Mouse (Mus musculus) hindlimb bud, embryonic 11.5 days (tissue): ENCODE data around the gene Tmed2.
A peak's percentile ranks its signal among the peaks of the same experiment; 100 is the strongest.
"Not testable (repeated sequence)": the region's sequence is repeated elsewhere in the genome, so short reads cannot be mapped to it uniquely, and the experiment has no call there.

ENCODE experiments used
- DNase-seq: peaks from one replicate; pipeline ENCODE4 v3.0.0-alpha.2; 2012; ENCODE audit warnings: low read depth, low spot score; ENCODE audit errors: extremely low spot score

Gene Tmed2

DNA sequence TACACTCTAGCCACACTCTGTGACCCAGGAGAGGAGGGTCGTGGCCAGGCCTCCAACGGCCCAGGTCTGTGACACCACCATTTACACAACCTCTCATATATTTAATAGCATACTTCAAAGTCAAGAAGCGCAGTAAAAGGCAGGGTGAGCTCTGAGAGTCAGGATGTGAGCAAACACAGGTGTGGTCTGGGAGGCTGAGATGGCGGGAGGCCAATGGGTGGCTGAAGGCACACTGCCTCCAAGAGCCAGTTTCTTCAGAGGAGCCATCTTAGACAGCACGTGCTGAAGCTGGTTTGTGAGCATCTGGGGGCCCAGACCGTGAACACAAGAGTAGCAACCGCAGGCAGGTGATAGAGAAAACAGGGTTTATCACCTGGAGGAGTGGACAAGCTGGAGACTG lies 35.0 kb downstream of the Tmed2 start:
- no peak for DNase-seq

- peak; percentile 72 for DNase-seq
These were observed 38.3 kb downstream of the Tmed2 start, which contains the start of the genes Eif2b1 and Gtf2h3 for GRCm38 (mm10) chr5:124578633-124579317. Gene Eif2b1, minus strand, starts transcription at chr5:124579131. Gene Gtf2h3, plus strand, starts transcription at chr5:124579140.

GRCm38 (mm10) chr5:124582515-124582914 lies 42.0 kb downstream of the Tmed2 start:
- DNase-seq = no peak

DNA sequence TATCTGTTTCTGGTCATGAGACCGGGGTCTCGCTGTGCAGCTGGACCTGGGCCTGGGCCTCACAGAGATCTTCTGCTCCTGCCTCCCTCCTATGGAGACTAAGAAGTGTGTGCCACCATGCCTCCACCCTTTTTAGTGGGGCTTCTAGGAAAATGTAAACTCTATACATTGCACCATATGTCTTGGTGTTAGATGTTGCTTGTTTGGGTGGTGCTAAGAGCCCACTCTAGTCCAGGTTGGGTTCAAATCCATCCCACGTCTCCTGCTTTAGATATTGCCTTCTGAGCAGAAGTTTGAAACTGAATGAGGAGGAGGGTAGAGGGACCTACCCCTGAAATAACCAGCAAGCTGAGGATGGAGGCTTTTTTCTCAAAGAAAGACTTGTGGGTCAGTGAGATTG lies 52.3 kb downstream of the Tmed2 start:
- DNase-seq = no peak

GRCm38 (mm10) chr5:124598224-124599174 lies 58.0 kb downstream of the Tmed2 start:
- peak; percentile 90 for DNase-seq

DNA sequence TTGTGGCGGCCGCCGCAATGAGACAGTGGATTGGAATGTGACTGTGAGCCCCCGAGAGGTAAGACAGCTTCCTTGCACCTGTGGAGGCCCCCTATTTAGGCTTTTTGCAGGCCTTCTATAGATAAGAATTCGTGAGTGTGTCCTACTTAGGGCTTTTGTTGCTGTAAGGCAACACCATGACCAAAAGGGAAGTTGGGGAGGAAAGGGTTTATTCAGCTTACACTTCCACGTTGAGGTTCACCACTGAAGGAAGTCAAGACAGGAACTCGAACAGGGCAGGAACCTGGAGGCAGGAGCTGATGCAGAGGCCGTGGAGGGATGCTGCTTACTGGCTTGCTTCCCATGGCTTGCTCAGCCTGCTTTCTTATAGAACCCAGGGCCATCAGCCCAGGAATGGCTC lies 59.2 kb downstream of the Tmed2 start:
- DNase-seq = not testable (repeated sequence)
